Mouse (Mus musculus): ENCODE results near the gene Zfp536. TPM values are rescaled to one million over a fixed set of nuclear protein-coding genes. Genes with fewer than 3 reads are reported as not detected.

The Zfp536 gene
- polyA plus RNA-seq, 1 experiment from 2014 or later, result 9.0 TPM

DNA sequence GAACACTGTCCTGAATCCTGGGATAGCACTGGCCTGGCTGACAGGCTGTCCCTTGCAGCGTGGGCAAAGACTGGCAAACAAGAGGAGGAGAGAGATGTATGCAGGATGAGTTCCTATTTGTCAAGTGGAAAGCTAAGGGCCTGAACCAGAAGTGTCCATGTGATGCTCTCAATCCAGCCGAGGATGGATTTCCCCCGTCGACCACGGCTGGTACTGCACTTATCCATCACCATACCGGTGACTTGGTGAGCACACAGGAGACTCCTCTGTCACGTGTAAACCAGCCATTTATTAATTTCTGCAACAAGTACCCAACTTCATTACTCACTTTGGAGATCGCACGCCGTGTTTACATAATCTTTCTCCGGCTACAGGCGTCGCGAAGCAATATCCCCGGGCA is 224.6 kb downstream of the Zfp536 start:
- Histone ChIP-seq H3K4me3 (ENCODE audit: low read length) (no peak overlapping the region), H3K27me3 (ENCODE audit: insufficient read depth, low read length) (no peaks in the 10 kb centered on the region), H3K36me3 (ENCODE audit: insufficient read depth, low read length) (no peaks in the 10 kb centered on the region), H3K9ac (replicated peaks; ENCODE audit: low read length) (no peak overlapping the region), H3K4me2 (replicated peaks; ENCODE audit: low read depth, low read length) (no peak overlapping the region), H3K9me3 (ENCODE audit: low read length) (no peaks in the 10 kb centered on the region), H3K4me1 (ENCODE audit: insufficient read depth, low read length) (peaks cover 4% of the 10 kb centered on the region), H3K27ac (ENCODE audit: low read length) (no peak overlapping the region)
- 67% methylated on average over 15 of the region's 15 CpGs for WGBS
- ATAC-seq (ENCODE audit: low FRiP score, low TSS enrichment), result no peak

DNA sequence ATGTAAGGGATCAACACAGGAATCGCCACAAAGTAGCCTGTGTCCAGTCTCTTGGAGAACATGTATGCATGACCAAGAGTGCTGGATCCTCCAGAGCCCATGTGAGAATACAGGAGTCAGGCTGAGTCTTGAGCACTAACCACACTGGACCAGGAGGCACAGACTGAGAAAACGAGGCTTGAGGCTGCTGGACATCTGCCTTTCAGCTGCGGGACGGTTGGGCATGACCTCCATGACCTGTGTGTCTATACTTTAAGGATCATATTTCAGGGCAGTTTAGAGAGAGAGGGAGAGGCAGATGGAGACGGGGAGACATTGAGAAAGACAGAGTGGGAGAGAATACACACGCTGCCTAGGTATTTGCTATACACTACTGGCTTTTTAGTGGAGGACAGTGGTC is 229.4 kb downstream of the Zfp536 start:
- H3K4me1 ChIP-seq (ENCODE audit: insufficient read depth, low read length), result no peaks in the 10 kb centered on the region
- H3K9me3 ChIP-seq (ENCODE audit: low read length), result no peaks in the 10 kb centered on the region
- H3K36me3 ChIP-seq (ENCODE audit: insufficient read depth, low read length), result no peaks in the 10 kb centered on the region
- H3K4me3 ChIP-seq (ENCODE audit: low read length), result no peak overlapping the region
- no peak overlapping the region for H3K4me2 ChIP-seq (replicated peaks; ENCODE audit: low read depth, low read length)
- 23% methylated on average over 6 of the region's 6 CpGs for WGBS
- no peak overlapping the region for H3K9ac ChIP-seq (replicated peaks; ENCODE audit: low read length)
- no peaks in the 10 kb centered on the region for H3K27me3 ChIP-seq (ENCODE audit: insufficient read depth, low read length)
- no peak for ATAC-seq (ENCODE audit: low FRiP score, low TSS enrichment)
- no peak overlapping the region for H3K27ac ChIP-seq (ENCODE audit: low read length)

DNA sequence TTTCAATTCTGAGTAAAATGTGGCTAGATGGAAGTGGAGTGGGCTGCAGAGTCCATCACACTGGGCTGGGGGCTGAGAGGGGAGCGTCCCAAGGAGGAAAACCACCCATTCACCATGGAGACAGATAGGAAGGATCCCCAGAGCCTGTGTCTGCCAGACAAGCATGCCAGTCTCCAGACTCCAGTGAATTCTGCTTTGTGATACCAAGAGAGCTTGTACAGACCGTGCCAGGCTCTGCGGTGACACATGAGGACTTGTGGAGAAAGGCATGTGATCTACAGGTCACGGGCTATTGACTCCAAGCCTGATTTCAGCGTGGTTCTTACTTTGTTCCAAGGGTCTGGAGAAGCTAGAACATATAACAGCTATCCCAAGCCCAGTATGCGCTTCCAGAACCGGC is 230.5 kb downstream of the Zfp536 start:
- H3K36me3 ChIP-seq (ENCODE audit: insufficient read depth, low read length), result no peaks in the 10 kb centered on the region
- H3K27me3 ChIP-seq (ENCODE audit: insufficient read depth, low read length), result no peaks in the 10 kb centered on the region
- no peak overlapping the region for H3K27ac ChIP-seq (ENCODE audit: low read length)
- H3K4me2 ChIP-seq (replicated peaks; ENCODE audit: low read depth, low read length), result no peak overlapping the region
- H3K9ac ChIP-seq (replicated peaks; ENCODE audit: low read length), result no peak overlapping the region
- no peak overlapping the region for H3K4me3 ChIP-seq (ENCODE audit: low read length)
- no peaks in the 10 kb centered on the region for H3K4me1 ChIP-seq (ENCODE audit: insufficient read depth, low read length)
- no peaks in the 10 kb centered on the region for H3K9me3 ChIP-seq (ENCODE audit: low read length)
- ATAC-seq (ENCODE audit: low FRiP score, low TSS enrichment), result no peak
- WGBS, result 74% methylated on average over 7 of the region's 7 CpGs

DNA sequence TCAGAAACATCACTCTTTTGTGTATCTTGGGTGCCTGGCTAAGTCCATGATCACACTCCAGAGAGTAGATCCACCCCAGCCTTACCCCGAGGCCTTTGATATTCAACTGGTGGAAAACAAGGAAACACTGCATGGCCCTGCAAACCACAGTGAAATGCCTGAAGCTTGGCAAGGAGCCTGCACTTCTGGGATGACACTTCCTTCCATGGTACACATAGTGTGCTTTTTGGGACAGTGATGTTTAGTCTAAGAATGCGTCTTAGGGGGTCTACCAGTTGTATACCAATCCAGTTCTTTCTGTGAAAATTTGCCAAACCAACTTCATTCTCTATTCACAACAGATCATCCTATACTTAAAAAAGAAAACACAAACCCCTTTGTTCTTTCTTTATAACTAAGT is 242.3 kb downstream of the Zfp536 start:
- 74% methylated on average over 2 of the region's 2 CpGs for WGBS
- no peak overlapping the region for H3K4me2 ChIP-seq (replicated peaks; ENCODE audit: low read depth, low read length)
- H3K4me3 ChIP-seq (ENCODE audit: low read length), result no peak overlapping the region
- H3K36me3 ChIP-seq (ENCODE audit: insufficient read depth, low read length), result no peaks in the 10 kb centered on the region
- H3K4me1 ChIP-seq (ENCODE audit: insufficient read depth, low read length), result 0 out of 2 replicates have a peak, but pooled peaks cover 3% of the 10 kb centered on the region
- H3K27ac ChIP-seq (ENCODE audit: low read length), result no peak overlapping the region
- no peaks in the 10 kb centered on the region for H3K9me3 ChIP-seq (ENCODE audit: low read length)
- H3K9ac ChIP-seq (replicated peaks; ENCODE audit: low read length), result no peak overlapping the region
- no peak for ATAC-seq (ENCODE audit: low FRiP score, low TSS enrichment)
- H3K27me3 ChIP-seq (ENCODE audit: insufficient read depth, low read length), result no peaks in the 10 kb centered on the region

DNA sequence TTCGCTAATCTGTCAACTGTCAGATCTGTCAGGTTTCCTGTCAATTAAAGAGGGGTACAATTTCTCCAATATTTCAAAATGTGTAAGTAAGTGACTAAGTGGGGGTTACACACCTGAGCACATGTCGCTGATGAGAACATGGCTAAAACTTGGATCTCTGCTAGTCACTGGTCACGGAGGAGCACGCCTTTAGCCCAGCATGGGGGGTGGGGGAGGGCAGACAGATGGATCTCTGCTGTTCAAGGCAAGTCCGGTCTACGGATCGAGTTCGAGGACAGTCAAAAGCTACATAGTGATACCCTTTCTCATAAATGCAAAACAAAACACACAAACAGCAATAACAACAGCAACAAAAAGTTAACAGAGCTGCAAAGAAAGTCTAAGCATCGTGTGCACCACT is 245.1 kb downstream of the Zfp536 start:
- H3K4me2 ChIP-seq (replicated peaks; ENCODE audit: low read depth, low read length), result no peak overlapping the region
- 0 out of 2 replicates have a peak, but pooled peaks cover 3% of the 10 kb centered on the region for H3K4me1 ChIP-seq (ENCODE audit: insufficient read depth, low read length)
- no peak overlapping the region for H3K27ac ChIP-seq (ENCODE audit: low read length)
- ATAC-seq (ENCODE audit: low FRiP score, low TSS enrichment), result no peak
- 91% methylated on average over 9 of the region's 9 CpGs for WGBS
- H3K36me3 ChIP-seq (ENCODE audit: insufficient read depth, low read length), result no peaks in the 10 kb centered on the region
- H3K27me3 ChIP-seq (ENCODE audit: insufficient read depth, low read length), result no peaks in the 10 kb centered on the region
- no peak overlapping the region for H3K9ac ChIP-seq (replicated peaks; ENCODE audit: low read length)
- H3K9me3 ChIP-seq (ENCODE audit: low read length), result no peaks in the 10 kb centered on the region
- no peak overlapping the region for H3K4me3 ChIP-seq (ENCODE audit: low read length)

DNA sequence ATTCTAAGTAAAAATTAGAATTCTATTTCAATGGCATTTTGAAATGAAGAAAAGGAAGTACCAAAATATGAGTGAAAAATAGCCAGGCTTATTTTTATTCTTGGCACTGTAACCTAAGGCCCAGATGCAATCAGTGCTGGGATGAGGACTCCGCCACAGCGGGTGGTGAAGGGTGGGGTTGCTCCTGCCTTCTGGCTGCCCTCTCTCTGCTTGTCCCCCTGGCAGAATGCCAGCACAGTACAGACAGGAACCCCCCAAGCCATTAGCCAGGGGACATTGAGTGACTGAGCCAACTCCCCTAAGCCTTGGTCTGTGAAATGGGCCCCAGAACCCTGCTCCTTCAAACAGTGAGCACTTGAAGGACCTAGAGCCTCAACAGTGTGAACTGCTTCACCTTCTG is 245.6 kb downstream of the Zfp536 start:
- 88% methylated on average over 2 of the region's 2 CpGs for WGBS
- Histone ChIP-seq H3K36me3 (ENCODE audit: insufficient read depth, low read length) (no peaks in the 10 kb centered on the region), H3K27ac (ENCODE audit: low read length) (no peak overlapping the region), H3K4me3 (ENCODE audit: low read length) (no peak overlapping the region), H3K27me3 (ENCODE audit: insufficient read depth, low read length) (no peaks in the 10 kb centered on the region), H3K9me3 (ENCODE audit: low read length) (no peaks in the 10 kb centered on the region), H3K4me1 (ENCODE audit: insufficient read depth, low read length) (0 out of 2 replicates have a peak, but pooled peaks cover 3% of the 10 kb centered on the region), H3K4me2 (replicated peaks; ENCODE audit: low read depth, low read length) (no peak overlapping the region), H3K9ac (replicated peaks; ENCODE audit: low read length) (no peak overlapping the region)
- no peak for ATAC-seq (ENCODE audit: low FRiP score, low TSS enrichment)

DNA sequence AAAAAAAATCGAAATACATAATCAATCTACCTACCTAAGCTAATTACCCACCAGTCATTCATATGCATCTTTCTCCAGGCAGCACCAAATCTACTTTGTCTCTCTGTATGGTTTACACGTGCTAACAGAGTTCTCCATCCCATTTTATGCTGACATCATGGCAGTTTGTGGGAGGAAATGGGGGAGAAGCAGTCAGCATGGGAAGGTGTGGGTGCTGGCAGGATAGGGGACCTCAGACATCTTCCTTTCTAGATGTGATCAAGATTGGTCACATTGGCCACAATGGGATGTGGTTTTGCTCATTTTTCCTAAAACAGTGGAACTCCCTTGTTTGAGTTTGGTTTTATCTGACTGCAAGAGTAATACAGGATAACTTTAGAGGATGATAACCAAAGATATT is 252.0 kb downstream of the Zfp536 start:
- Histone ChIP-seq H3K4me3 (ENCODE audit: low read length) (no peak overlapping the region), H3K9ac (replicated peaks; ENCODE audit: low read length) (no peak overlapping the region), H3K4me1 (ENCODE audit: insufficient read depth, low read length) (no peaks in the 10 kb centered on the region), H3K27me3 (ENCODE audit: insufficient read depth, low read length) (no peaks in the 10 kb centered on the region), H3K27ac (ENCODE audit: low read length) (no peak overlapping the region), H3K36me3 (ENCODE audit: insufficient read depth, low read length) (no peaks in the 10 kb centered on the region), H3K4me2 (replicated peaks; ENCODE audit: low read depth, low read length) (no peak overlapping the region), H3K9me3 (ENCODE audit: low read length) (no peaks in the 10 kb centered on the region)
- no peak for ATAC-seq (ENCODE audit: low FRiP score, low TSS enrichment)
- WGBS, result 80% methylated on average over 2 of the region's 2 CpGs

DNA sequence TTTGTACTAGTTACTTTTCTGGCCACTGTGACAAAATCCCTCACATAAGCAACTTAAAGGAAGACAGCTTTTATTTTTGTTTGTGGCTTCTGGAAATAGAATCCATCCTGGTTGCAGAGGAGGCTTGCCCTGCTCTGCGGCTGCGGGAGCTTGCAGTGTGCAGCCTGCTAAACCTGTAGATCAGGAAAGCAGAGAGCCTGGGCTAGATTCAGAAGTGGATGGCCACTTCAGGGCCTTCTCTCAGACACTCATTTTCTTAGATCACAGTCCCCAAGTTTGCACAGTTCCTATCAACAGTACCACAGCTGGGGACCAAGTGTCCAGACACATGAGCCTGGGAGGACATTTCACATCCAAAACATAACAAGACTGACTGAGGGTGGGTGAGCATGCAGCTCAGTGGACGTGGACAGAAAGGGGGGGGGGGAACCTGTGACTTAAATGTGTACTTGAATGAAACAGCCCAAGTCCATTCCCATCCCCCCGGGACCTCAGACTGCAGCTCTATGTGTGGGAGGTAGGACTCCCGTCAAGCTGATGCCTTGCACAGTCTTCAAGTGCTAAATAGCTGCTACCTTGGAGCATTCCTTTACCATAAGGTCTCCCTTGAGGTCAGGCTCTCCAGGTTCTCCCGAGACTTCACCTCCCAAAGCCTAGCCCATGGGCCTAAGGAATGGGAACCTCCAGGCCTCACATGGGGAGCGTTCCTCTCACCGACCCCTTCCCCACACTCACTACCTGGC is 262.3 kb downstream of the Zfp536 start:
- Histone ChIP-seq H3K27ac (ENCODE audit: low read length) (no peak overlapping the region), H3K9ac (replicated peaks; ENCODE audit: low read length) (no peak overlapping the region), H3K4me1 (ENCODE audit: insufficient read depth, low read length) (0 out of 2 replicates have a peak, but pooled peaks cover 6% of the 10 kb centered on the region), H3K4me2 (replicated peaks; ENCODE audit: low read depth, low read length) (no peak overlapping the region), H3K4me3 (ENCODE audit: low read length) (no peak overlapping the region), H3K36me3 (ENCODE audit: insufficient read depth, low read length) (no peaks in the 10 kb centered on the region), H3K9me3 (ENCODE audit: low read length) (no peaks in the 10 kb centered on the region), H3K27me3 (ENCODE audit: insufficient read depth, low read length) (no peaks in the 10 kb centered on the region)
- peak; percentile 24; the same call in 1 of the 2 replicates for ATAC-seq (ENCODE audit: low FRiP score, low TSS enrichment)
- WGBS, result 43% methylated on average over 8 of the region's 8 CpGs

DNA sequence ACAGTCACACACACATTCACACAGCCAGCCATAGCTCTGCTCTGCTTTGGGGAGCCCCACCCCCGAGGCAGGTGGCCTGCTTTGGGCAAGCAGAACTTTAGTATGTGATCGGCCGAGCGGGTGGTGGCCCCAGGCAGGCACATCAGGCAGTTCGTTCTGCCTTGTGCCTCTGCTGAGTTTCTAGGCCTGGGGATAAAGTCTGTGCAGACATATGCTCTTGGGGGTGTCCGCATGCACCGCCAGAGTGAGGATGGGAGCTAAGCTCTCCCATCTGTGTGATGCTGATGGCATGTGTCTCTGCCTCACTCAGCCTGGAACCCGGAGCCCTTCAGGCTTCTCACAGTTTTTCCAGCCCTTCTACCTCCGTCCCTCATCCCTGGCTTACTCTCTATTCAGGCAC is 263.7 kb downstream of the Zfp536 start:
- H3K9ac ChIP-seq (replicated peaks; ENCODE audit: low read length), result no peak overlapping the region
- no peaks in the 10 kb centered on the region for H3K27me3 ChIP-seq (ENCODE audit: insufficient read depth, low read length)
- H3K27ac ChIP-seq (ENCODE audit: low read length), result no peak overlapping the region
- no peaks in the 10 kb centered on the region for H3K36me3 ChIP-seq (ENCODE audit: insufficient read depth, low read length)
- H3K4me2 ChIP-seq (replicated peaks; ENCODE audit: low read depth, low read length), result no peak overlapping the region
- no peaks in the 10 kb centered on the region for H3K9me3 ChIP-seq (ENCODE audit: low read length)
- no peak overlapping the region for H3K4me3 ChIP-seq (ENCODE audit: low read length)
- whole genome bisulfite sequencing, result 69% methylated on average over 9 of the region's 9 CpGs
- ATAC-seq (ENCODE audit: low FRiP score, low TSS enrichment), result no peak
- 0 out of 2 replicates have a peak, but pooled peaks cover 6% of the 10 kb centered on the region for H3K4me1 ChIP-seq (ENCODE audit: insufficient read depth, low read length)

DNA sequence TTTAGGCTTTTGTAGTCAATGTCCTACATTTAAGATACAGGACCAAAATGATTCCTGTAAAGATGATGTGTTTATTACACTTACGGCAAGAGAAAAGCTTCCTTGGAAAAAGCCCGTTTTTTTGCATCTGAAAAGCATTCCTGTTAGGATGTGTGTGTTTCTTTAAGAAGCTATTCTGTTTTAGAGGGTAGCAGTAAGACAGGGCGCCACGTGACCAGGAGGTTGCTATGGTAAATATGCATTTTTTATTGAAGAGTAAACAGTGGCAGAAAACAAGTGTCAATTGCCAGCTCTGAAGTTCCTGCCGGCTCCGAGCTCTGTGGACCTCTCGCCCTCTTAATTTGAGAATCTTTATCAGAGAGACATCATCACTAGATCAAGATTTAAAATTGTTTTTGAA is 267.9 kb downstream of the Zfp536 start:
- ATAC-seq (ENCODE audit: low FRiP score, low TSS enrichment), result no peak
- H3K9ac ChIP-seq (replicated peaks; ENCODE audit: low read length), result no peak overlapping the region
- no peak overlapping the region for H3K4me3 ChIP-seq (ENCODE audit: low read length)
- WGBS, result 61% methylated on average over 7 of the region's 7 CpGs
- no peaks in the 10 kb centered on the region for H3K4me1 ChIP-seq (ENCODE audit: insufficient read depth, low read length)
- no peaks in the 10 kb centered on the region for H3K9me3 ChIP-seq (ENCODE audit: low read length)
- no peaks in the 10 kb centered on the region for H3K36me3 ChIP-seq (ENCODE audit: insufficient read depth, low read length)
- no peak overlapping the region for H3K27ac ChIP-seq (ENCODE audit: low read length)
- no peak overlapping the region for H3K4me2 ChIP-seq (replicated peaks; ENCODE audit: low read depth, low read length)
- no peaks in the 10 kb centered on the region for H3K27me3 ChIP-seq (ENCODE audit: insufficient read depth, low read length)

All from kidney, embryonic 16.5 days (tissue).